Mouse (Mus musculus) thymus, postnatal 36 days (tissue): Measurements from ENCODE around the gene Ddi2.
A peak's percentile ranks its signal among the peaks of the same experiment; 100 is the strongest.
"Not testable (repeated sequence)": the region's sequence is repeated elsewhere in the genome, so short reads cannot be mapped to it uniquely, and the experiment has no call there.

Source experiments
- DNase-seq, 2 experiments: peaks; one replicate each; pipeline ENCODE4 v3.0.0; 2022; ENCODE audit warnings: mixed read lengths in 2 of 2

Gene Ddi2

GRCm38 (mm10) chr4:141722731-141723672 is at the start of gene Ddi2:
Gene Ddi2 (minus strand): TSS chr4:141723419.
- DNase-seq, result peak; percentile 90 to 95

- not testable (repeated sequence) for DNase-seq
Observed at GRCm38 (mm10) chr4:141773019-141773418, 49.8 kb upstream of the Ddi2 start.

GRCm38 (mm10) chr4:141771823-141772222 is 48.6 kb upstream of the Ddi2 start:
- no peak for DNase-seq

- no peak for DNase-seq
Observed at GRCm38 (mm10) chr4:141769501-141770160, 46.4 kb upstream of the Ddi2 start.

GRCm38 (mm10) chr4:141767353-141768036 is 44.3 kb upstream of the Ddi2 start:
- no peak for DNase-seq

- no peak for DNase-seq
Observed at GRCm38 (mm10) chr4:141766668-141767352, 43.6 kb upstream of the Ddi2 start.

- DNase-seq, result no peak
Observed at GRCm38 (mm10) chr4:141766316-141766667, 43.1 kb upstream of the Ddi2 start.

GRCm38 (mm10) chr4:141765008-141765407 is 41.8 kb upstream of the Ddi2 start:
- no peak for DNase-seq

- DNase-seq, result no peak
Observed at GRCm38 (mm10) chr4:141763476-141763875, 40.3 kb upstream of the Ddi2 start.

GRCm38 (mm10) chr4:141762102-141762598 is 38.9 kb upstream of the Ddi2 start:
- no peak for DNase-seq

- no peak for DNase-seq
Observed at GRCm38 (mm10) chr4:141760942-141761341, 37.7 kb upstream of the Ddi2 start.

GRCm38 (mm10) chr4:141758874-141759542 is 35.8 kb upstream of the Ddi2 start:
- no peak for DNase-seq

- DNase-seq, result no peak
Observed at GRCm38 (mm10) chr4:141757124-141757523, 33.9 kb upstream of the Ddi2 start.

GRCm38 (mm10) chr4:141755375-141755930 is 32.2 kb upstream of the Ddi2 start:
- DNase-seq, result no peak

GRCm38 (mm10) chr4:141752076-141752421 is 28.8 kb upstream of the Ddi2 start:
- no peak for DNase-seq

- DNase-seq, result no peak
Observed at GRCm38 (mm10) chr4:141751419-141752075, 28.3 kb upstream of the Ddi2 start.

GRCm38 (mm10) chr4:141750826-141751225 is 27.6 kb upstream of the Ddi2 start:
- no peak for DNase-seq

- no peak for DNase-seq
Observed at GRCm38 (mm10) chr4:141749557-141749956, 26.3 kb upstream of the Ddi2 start.

- DNase-seq, result no peak
Observed at GRCm38 (mm10) chr4:141746578-141747346, 23.5 kb upstream of the Ddi2 start, which contains the start of gene Agmat. Gene Agmat (plus strand): TSS chr4:141746672.

- no peak for DNase-seq
Observed at GRCm38 (mm10) chr4:141742381-141742780, 19.2 kb upstream of the Ddi2 start.
